Mouse (Mus musculus) CH12.LX (cell line): ENCODE measurements at regions not wholly inside any gene's neighbourhood (a gene's known extent, or its start where the extent isn't known, plus 50 kb on each side); places are given as distances from the start of the nearest gene placed in this dataset.

Experiments
- CTCF ChIP-seq, 2 experiments: IDR thresholded peaks in 1 of 2; conservative IDR thresholded peaks in 1 of 2; 2 replicates each; pipeline ENCODE4 v1.5.1; 2011 to 2012; ENCODE audit warnings: low read depth in 2 of 2, low read length in 2 of 2, improper control_type of control experiment in 1 of 2, inconsistent platforms in 1 of 2, mild to moderate bottlenecking in 1 of 2, moderate library complexity in 1 of 2
- EP300 ChIP-seq: IDR thresholded peaks from 2 replicates; pipeline ENCODE4 v1.6.1; 2011; ENCODE audit warnings: low read length, improper control_type of control experiment
- MYC ChIP-seq: IDR thresholded peaks from 2 replicates; pipeline ENCODE4 v1.6.1; 2011; ENCODE audit warnings: low read depth, mild to moderate bottlenecking, improper control_type of control experiment, low read length
- POLR2A ChIP-seq: IDR thresholded peaks from 2 replicates; pipeline ENCODE4 v1.6.1; 2011; ENCODE audit warnings: low read depth, mild to moderate bottlenecking, improper control_type of control experiment, low read length
- TBP ChIP-seq: conservative IDR thresholded peaks from 2 replicates; pipeline ENCODE4 v1.6.1; 2011; ENCODE audit warnings: low read depth, low read length, improper control_type of control experiment

GRCm38 (mm10) chr10:99533468-99533867 lies 226.0 kb downstream of the Csl start:
- TF ChIP-seq POLR2A (no peak), CTCF (conservative IDR thresholded peaks at IDR 0.05 in 1 of 2, IDR thresholded peaks at IDR 0.05 in 1 of 2; ENCODE audit: low read depth in 2 of 2, low read length in 2 of 2) (no peak), MYC (no peak), TBP (no peak), EP300 (no peak)
